Mouse (Mus musculus): ENCODE measurements around the gene Lif. TPM values are rescaled to one million over a fixed set of nuclear protein-coding genes. Genes with fewer than 3 reads are reported as not detected.
A peak's percentile ranks its signal among the peaks of the same experiment; 100 is the strongest.

Gene Lif
- total and polyA plus RNA-seq, 2 experiments from 2014 or later: 0.05 TPM; not detected in 1

DNA sequence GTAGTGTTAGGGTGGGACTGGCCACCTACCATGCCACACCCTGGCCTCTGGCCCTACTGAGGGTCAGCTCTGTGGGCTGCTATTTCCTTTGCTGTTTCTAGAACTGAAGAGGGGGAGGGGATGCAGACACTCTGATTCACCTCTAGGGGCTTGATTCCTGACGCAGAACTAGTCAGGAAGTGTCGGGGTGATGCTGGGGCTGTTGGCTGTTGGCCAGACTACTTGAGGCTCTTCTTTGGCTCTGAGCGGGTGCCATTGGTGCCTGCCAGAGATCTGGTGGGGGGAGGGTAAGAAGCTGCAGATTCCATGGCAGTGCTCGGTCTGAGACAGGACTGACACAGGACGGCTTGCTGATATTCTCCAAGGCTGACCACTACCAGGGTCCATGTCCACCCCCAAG, 4.6 kb downstream of the Lif start:
- Histone ChIP-seq H3K27me3 (ENCODE audit: insufficient read depth, low read length) (peaks cover 30% of the 10 kb centered on the region), H3K4me3 (ENCODE audit: low read depth, low read length) (no peak overlapping the region), H3K27ac (ENCODE audit: low read depth, low read length) (no peak overlapping the region), H3K9me3 (ENCODE audit: low read length) (no peaks in the 10 kb centered on the region), H3K4me1 (ENCODE audit: insufficient read depth, low read length) (0 out of 2 replicates have a peak, but pooled peaks cover 5% of the 10 kb centered on the region), H3K4me2 (ENCODE audit: low read depth, low read length, poor library complexity, severe bottlenecking) (no peak overlapping the region), H3K36me3 (ENCODE audit: insufficient read depth, low read length) (no peaks in the 10 kb centered on the region), H3K9ac (replicated peaks; ENCODE audit: low read length, poor library complexity, severe bottlenecking) (no peak overlapping the region)
- TF ChIP-seq CTCF (IDR thresholded peaks at IDR 0.05): peak; percentile 65
- WGBS: 34% methylated on average over 5 of the region's 5 CpGs
- ATAC-seq (ENCODE audit: low FRiP score): 0 out of 2 replicates have a peak, but pooled peaks have one; percentile 8
- peak; percentile 86 for DNase-seq (ENCODE audit: low spot score)

DNA sequence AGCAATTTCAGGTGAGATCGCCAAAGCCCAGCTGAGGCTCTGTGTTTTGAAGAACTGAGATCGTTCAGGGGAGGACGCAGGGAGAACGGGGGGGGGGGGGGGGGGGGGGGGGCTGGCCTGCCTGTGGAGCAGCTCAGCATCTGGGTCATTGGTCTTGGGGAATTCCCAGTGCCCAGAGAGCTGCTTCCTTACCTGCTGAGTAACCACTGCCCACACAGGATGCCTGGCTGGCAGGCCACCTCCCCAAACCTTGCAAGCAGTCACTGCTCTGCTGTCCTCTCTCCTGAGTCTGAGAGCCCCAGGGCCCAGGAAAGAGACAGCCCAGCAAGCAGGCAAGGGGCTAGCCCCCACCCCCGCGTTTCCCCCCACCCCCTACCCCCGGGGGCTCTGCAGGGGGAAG, 5.5 kb downstream of the Lif start:
- Histone ChIP-seq H3K4me1 (ENCODE audit: insufficient read depth, low read length) (0 out of 2 replicates have a peak, but pooled peaks cover 5% of the 10 kb centered on the region), H3K9me3 (ENCODE audit: low read length) (no peaks in the 10 kb centered on the region), H3K27me3 (ENCODE audit: insufficient read depth, low read length) (peaks cover 36% of the 10 kb centered on the region), H3K9ac (replicated peaks; ENCODE audit: low read length, poor library complexity, severe bottlenecking) (no peak overlapping the region), H3K4me3 (ENCODE audit: low read depth, low read length) (no peak overlapping the region), H3K27ac (ENCODE audit: low read depth, low read length) (no peak overlapping the region), H3K36me3 (ENCODE audit: insufficient read depth, low read length) (no peaks in the 10 kb centered on the region), H3K4me2 (ENCODE audit: low read depth, low read length, poor library complexity, severe bottlenecking) (no peak overlapping the region)
- no peak for DNase-seq (ENCODE audit: low spot score)
- WGBS: 20% methylated on average over 5 of the region's 7 CpGs
- no peak for ATAC-seq (ENCODE audit: low FRiP score)
- TF ChIP-seq CTCF (IDR thresholded peaks at IDR 0.05): no peak

DNA sequence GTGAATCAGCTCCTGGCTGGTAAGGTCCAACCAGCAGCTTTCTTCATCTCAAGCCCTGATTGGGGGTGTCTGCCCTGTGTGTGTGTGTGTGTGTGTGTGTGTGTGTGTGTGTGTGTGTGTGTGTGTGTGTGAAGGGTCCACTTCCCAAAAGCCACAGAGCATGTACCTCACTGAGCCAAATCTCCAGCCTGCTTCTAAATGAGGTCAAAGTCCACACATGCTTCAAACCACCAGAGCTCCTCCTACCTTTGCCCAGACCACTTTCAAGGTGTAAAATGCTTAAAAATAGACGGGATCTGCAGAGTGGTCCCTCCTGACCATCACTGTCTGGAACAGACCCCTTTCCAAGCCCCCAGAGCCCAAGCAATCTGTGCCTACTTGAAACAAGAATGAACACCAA, 5.9 kb downstream of the Lif start:
- no peak for TF ChIP-seq CTCF (IDR thresholded peaks at IDR 0.05)
- Histone ChIP-seq H3K9me3 (ENCODE audit: low read length) (no peaks in the 10 kb centered on the region), H3K27ac (ENCODE audit: low read depth, low read length) (no peak overlapping the region), H3K4me3 (ENCODE audit: low read depth, low read length) (no peak overlapping the region), H3K27me3 (ENCODE audit: insufficient read depth, low read length) (peaks cover 40% of the 10 kb centered on the region), H3K4me2 (ENCODE audit: low read depth, low read length, poor library complexity, severe bottlenecking) (no peak overlapping the region), H3K36me3 (ENCODE audit: insufficient read depth, low read length) (no peaks in the 10 kb centered on the region), H3K9ac (replicated peaks; ENCODE audit: low read length, poor library complexity, severe bottlenecking) (no peak overlapping the region), H3K4me1 (ENCODE audit: insufficient read depth, low read length) (0 out of 2 replicates have a peak, but pooled peaks cover 5% of the 10 kb centered on the region)
- ATAC-seq (ENCODE audit: low FRiP score): no peak
- no peak for DNase-seq (ENCODE audit: low spot score)
- 33% methylated on average over 1 of the region's 1 CpGs for WGBS

DNA sequence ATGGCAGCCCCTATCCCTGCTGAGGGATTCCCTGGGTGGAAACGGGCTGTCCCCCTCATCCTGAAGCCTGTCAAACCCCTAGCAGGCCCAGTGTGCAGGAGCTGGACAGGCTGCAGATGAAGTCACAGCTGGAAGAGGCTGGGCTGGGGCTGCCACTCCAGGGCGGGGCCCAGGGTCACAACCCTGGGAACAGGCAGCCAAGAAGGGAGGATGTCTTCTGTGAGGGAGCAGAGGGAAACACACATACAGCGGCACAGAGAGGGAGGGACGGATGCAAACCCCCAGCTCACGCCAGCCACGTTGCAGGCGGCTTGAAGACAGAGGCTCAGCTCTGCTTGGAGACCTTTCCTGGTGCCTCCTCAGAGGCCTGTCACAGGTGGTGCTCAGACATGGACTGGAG, 6.7 kb downstream of the Lif start:
- no peaks in the 10 kb centered on the region for H3K9me3 ChIP-seq (ENCODE audit: low read length)
- peaks cover 44% of the 10 kb centered on the region for H3K27me3 ChIP-seq (ENCODE audit: insufficient read depth, low read length)
- ATAC-seq (ENCODE audit: low FRiP score): no peak
- WGBS: 75% methylated on average over 7 of the region's 7 CpGs
- H3K4me3 ChIP-seq (ENCODE audit: low read depth, low read length): no peak overlapping the region
- H3K4me1 ChIP-seq (ENCODE audit: insufficient read depth, low read length): 0 out of 2 replicates have a peak, but pooled peaks cover 5% of the 10 kb centered on the region
- no peak for TF ChIP-seq CTCF (IDR thresholded peaks at IDR 0.05)
- no peak overlapping the region for H3K27ac ChIP-seq (ENCODE audit: low read depth, low read length)
- no peak overlapping the region for H3K9ac ChIP-seq (replicated peaks; ENCODE audit: low read length, poor library complexity, severe bottlenecking)
- H3K36me3 ChIP-seq (ENCODE audit: insufficient read depth, low read length): no peaks in the 10 kb centered on the region
- no peak for DNase-seq (ENCODE audit: low spot score)
- no peak overlapping the region for H3K4me2 ChIP-seq (ENCODE audit: low read depth, low read length, poor library complexity, severe bottlenecking)

DNA sequence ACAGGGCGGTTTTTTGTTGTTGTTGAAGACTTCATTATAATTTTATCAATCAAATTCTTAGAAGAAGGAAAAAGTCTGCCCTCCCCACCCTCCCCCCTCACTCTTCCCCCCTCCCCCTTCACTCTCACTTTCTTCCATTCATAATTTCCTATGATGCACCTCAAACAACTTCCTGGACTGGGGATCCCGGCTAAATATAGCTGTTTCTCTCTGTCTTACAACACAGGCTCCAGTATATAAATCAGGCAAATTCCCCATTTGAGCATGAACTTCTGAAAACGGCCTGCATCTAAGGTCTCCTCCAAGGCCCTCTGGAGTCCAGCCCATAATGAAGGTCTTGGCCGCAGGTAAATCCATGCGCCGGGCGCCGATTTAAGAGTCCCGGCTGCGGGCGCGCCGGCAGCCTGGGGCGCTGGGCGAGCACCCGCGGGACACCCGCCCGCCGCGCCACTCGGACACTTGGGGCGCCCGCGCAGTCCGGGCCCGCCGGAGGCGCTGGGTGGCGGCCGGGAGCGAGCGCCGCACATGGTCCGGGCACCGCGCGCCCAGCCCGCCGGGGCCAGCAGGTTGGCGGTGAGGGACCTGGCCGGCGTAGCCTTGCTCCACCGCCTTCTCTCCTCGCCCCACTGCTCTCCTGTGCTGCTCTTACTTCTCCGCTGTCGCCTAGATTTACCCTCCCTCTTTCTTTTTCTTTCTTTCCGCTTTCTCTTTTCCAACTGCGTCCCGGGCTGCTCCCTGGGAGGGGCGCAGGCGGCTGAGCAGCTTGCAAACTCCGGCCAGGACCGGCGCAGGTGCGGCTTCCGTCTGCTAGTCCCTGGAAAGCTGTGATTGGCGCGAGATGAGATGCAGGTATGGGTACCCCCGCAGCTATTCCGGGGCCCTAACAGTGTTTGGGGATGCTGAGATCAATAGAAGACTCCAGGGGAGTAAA, 9.2 kb downstream of the Lif start:
- DNase-seq (ENCODE audit: low spot score): no peak
- Histone ChIP-seq H3K27me3 (ENCODE audit: insufficient read depth, low read length) (peaks cover 40% of the 10 kb centered on the region), H3K9me3 (ENCODE audit: low read length) (no peaks in the 10 kb centered on the region), H3K36me3 (ENCODE audit: insufficient read depth, low read length) (no peaks in the 10 kb centered on the region), H3K4me1 (ENCODE audit: insufficient read depth, low read length) (no peaks in the 10 kb centered on the region), H3K9ac (replicated peaks; ENCODE audit: low read length, poor library complexity, severe bottlenecking) (peak overlapping the region; percentile 50), H3K4me2 (ENCODE audit: low read depth, low read length, poor library complexity, severe bottlenecking) (peak overlapping the region; percentile 100), H3K4me3 (ENCODE audit: low read depth, low read length) (peak overlapping the region; percentile 52), H3K27ac (ENCODE audit: low read depth, low read length) (no peak overlapping the region)
- ATAC-seq (ENCODE audit: low FRiP score): no peak
- TF ChIP-seq CTCF (IDR thresholded peaks at IDR 0.05): no peak
- WGBS: under 1% methylated on average over 52 of the region's 61 CpGs

DNA sequence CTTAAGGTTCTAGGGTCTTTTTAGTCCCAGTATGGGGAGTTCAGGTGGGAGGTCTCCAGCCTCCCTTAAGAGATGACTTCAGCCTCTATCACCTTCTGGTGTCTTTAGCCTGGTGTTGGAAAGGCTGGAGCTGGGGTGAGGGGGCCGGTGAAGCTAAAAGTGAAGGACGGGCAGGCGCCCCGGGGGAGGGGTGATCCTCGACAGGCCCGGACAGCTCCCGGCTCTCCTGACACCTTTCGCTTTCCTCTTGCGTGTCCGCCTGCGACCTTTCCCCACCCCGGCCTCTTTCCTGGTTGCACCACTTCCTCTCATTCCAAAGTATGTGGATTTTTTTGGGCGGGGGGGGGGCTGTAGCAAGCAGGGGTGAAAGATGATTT, 9.8 kb downstream of the Lif start:
- DNase-seq (ENCODE audit: low spot score) (no peak), ATAC-seq (ENCODE audit: low FRiP score) (no peak)
- H3K36me3 ChIP-seq (ENCODE audit: insufficient read depth, low read length): no peaks in the 10 kb centered on the region
- TF ChIP-seq CTCF (IDR thresholded peaks at IDR 0.05): no peak
- no peak overlapping the region for H3K9ac ChIP-seq (replicated peaks; ENCODE audit: low read length, poor library complexity, severe bottlenecking)
- peaks cover 39% of the 10 kb centered on the region for H3K27me3 ChIP-seq (ENCODE audit: insufficient read depth, low read length)
- peak overlapping the region; percentile 52 for H3K4me3 ChIP-seq (ENCODE audit: low read depth, low read length)
- peak overlapping the region; percentile 100 for H3K4me2 ChIP-seq (ENCODE audit: low read depth, low read length, poor library complexity, severe bottlenecking)
- H3K4me1 ChIP-seq (ENCODE audit: insufficient read depth, low read length): no peaks in the 10 kb centered on the region
- WGBS: 12% methylated on average over 13 of the region's 13 CpGs
- H3K27ac ChIP-seq (ENCODE audit: low read depth, low read length): no peak overlapping the region
- no peaks in the 10 kb centered on the region for H3K9me3 ChIP-seq (ENCODE audit: low read length)
